Mouse (Mus musculus): ENCODE measurements around the gene Pde11a.

Gene Pde11a

GRCm38 (mm10) chr2:76338215-76339156 is at the start of gene Pde11a:
Gene Pde11a (minus strand): TSS chr2:76338774.
- peak; percentile 55 for DNase-seq (ENCODE audit: inconsistent ontology term)

- DNase-seq (ENCODE audit: inconsistent ontology term): no peak
Observed at GRCm38 (mm10) chr2:76386531-76386930, 48.0 kb upstream of the Pde11a start.

- DNase-seq (ENCODE audit: inconsistent ontology term): no peak
Observed at GRCm38 (mm10) chr2:76378646-76379045, 40.1 kb upstream of the Pde11a start.

GRCm38 (mm10) chr2:76374544-76375206 is 36.1 kb upstream of the Pde11a start:
- no peak for DNase-seq (ENCODE audit: inconsistent ontology term)

- no peak for DNase-seq (ENCODE audit: inconsistent ontology term)
Observed at GRCm38 (mm10) chr2:76372244-76372643, 33.7 kb upstream of the Pde11a start.

- DNase-seq (ENCODE audit: inconsistent ontology term): no peak
Observed at GRCm38 (mm10) chr2:76370656-76370922, 32.0 kb upstream of the Pde11a start.

GRCm38 (mm10) chr2:76369821-76370655 is 31.5 kb upstream of the Pde11a start, which contains the start of gene Rbm45:
Gene Rbm45 (plus strand): TSS chr2:76369984.
- DNase-seq (ENCODE audit: inconsistent ontology term): peak; percentile 86

- no peak for DNase-seq (ENCODE audit: inconsistent ontology term)
Observed at GRCm38 (mm10) chr2:76368861-76369660, 30.5 kb upstream of the Pde11a start.

- peak; percentile 40 for DNase-seq (ENCODE audit: inconsistent ontology term)
Observed at GRCm38 (mm10) chr2:76367188-76367922, 28.8 kb upstream of the Pde11a start.

- DNase-seq (ENCODE audit: inconsistent ontology term): no peak
Observed at GRCm38 (mm10) chr2:76365811-76366210, 27.2 kb upstream of the Pde11a start.

GRCm38 (mm10) chr2:76362111-76362510 is 23.5 kb upstream of the Pde11a start:
- peak; percentile 14 for DNase-seq (ENCODE audit: inconsistent ontology term)

- no peak for DNase-seq (ENCODE audit: inconsistent ontology term)
Observed at GRCm38 (mm10) chr2:76360226-76360625, 21.7 kb upstream of the Pde11a start, which contains the start of gene Cyct. Gene Cyct (minus strand): TSS chr2:76360450.

- DNase-seq (ENCODE audit: inconsistent ontology term): peak; percentile 29
Observed at GRCm38 (mm10) chr2:76347839-76348238, 9.3 kb upstream of the Pde11a start.

GRCm38 (mm10) chr2:76342146-76342545 is 3.6 kb upstream of the Pde11a start:
- no peak for DNase-seq (ENCODE audit: inconsistent ontology term)

GRCm38 (mm10) chr2:76334596-76334995 is 4.0 kb downstream of the Pde11a start:
- no peak for DNase-seq (ENCODE audit: inconsistent ontology term)

GRCm38 (mm10) chr2:76332161-76332805 is 6.3 kb downstream of the Pde11a start:
- peak; percentile 72 for DNase-seq (ENCODE audit: inconsistent ontology term)

GRCm38 (mm10) chr2:76330081-76330480 is 8.5 kb downstream of the Pde11a start:
- DNase-seq (ENCODE audit: inconsistent ontology term): no peak

GRCm38 (mm10) chr2:76326161-76326560 is 12.4 kb downstream of the Pde11a start:
- no peak for DNase-seq (ENCODE audit: inconsistent ontology term)

- DNase-seq (ENCODE audit: inconsistent ontology term): no peak
Observed at GRCm38 (mm10) chr2:76324463-76324862, 14.1 kb downstream of the Pde11a start.
